15 mouse cellular contexts compared by ENCODE assay signal in the genomic region with DNA sequence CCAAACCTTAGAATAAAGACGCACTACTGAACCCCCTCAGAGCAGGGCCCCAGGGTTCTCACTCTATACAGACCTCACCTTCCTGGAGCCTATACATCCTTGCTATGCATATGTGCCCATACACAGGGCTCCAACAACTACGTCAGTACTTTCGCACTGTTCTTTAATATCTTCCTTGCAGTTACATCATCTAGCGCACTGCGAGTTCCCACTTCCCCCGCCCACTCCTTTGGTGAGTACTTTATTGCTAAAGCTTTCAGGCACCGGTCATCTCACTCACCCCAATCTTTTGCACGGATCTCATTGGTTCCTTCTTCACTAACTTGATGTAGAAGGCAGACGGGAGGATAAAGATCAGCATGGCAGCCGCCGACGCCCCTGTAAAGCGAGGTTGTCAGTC.
"Had no signal": no experiment of that assay in that cellular context is flagged by ENCODE, and none has a peak within 500 bp of the region (broad histone marks: within the 10 kb centered on the region; RNA-seq: fewer than 3 reads in every experiment).

No protein-coding gene starts in this region.

- ATAC-seq: liver, embryonic 12.5 days had no signal

- H3K9me3 ChIP-seq: limb, embryonic 15.5 days; liver, embryonic 12.5 days; midbrain, embryonic 12.5 days; neural tube, embryonic 12.5 days had no signal

- H3K9ac ChIP-seq: limb, embryonic 15.5 days; liver, embryonic 12.5 days; lung, embryonic 14.5 days; midbrain, embryonic 12.5 days; neural tube, embryonic 12.5 days had no signal

- DNase-seq: kidney, adult 9 months; kidney, postnatal 36 days; layer of hippocampus, adult 9-11 months; layer of hippocampus, postnatal 36 days; lung, embryonic 14.5 days; lung, postnatal 10 days; lung, postnatal 4 days; retina, postnatal 1 day; right cerebral cortex, postnatal 14 days had no signal

- H3K27ac ChIP-seq: kidney, postnatal 0 days; limb, embryonic 15.5 days; liver, embryonic 12.5 days; midbrain, embryonic 12.5 days; neural tube, embryonic 12.5 days; stomach, postnatal 0 days had no signal

- H3K4me3 ChIP-seq: limb, embryonic 15.5 days; liver, embryonic 12.5 days; midbrain, embryonic 12.5 days; neural tube, embryonic 12.5 days had no signal

- H3K27me3 ChIP-seq: limb, embryonic 15.5 days; liver, embryonic 12.5 days; midbrain, embryonic 12.5 days; neural tube, embryonic 12.5 days had no signal

- H3K4me2 ChIP-seq: limb, embryonic 15.5 days; liver, embryonic 12.5 days; lung, embryonic 14.5 days; midbrain, embryonic 12.5 days; neural tube, embryonic 12.5 days had no signal
